Mouse (Mus musculus) olfactory bulb, adult 2 months (tissue): ENCODE data around the gene Pde6c.

ENCODE experiments used
- CTCF ChIP-seq: fragments of 200-500 bp; IDR thresholded peaks from 2 replicates; pipeline ENCODE4 v1.5.1; 2012; ENCODE audit warnings: low read depth, mild to moderate bottlenecking, low read length, moderate library complexity; ENCODE audit not compliant: insufficient read depth
- POLR2A ChIP-seq: fragments of 200-500 bp; IDR thresholded peaks from 2 replicates; pipeline ENCODE4 v1.6.1; 2012; ENCODE audit warnings: mild to moderate bottlenecking, low read depth, low read length, moderate library complexity; ENCODE audit not compliant: insufficient read depth

GRCm38 (mm10) chr19:38096231-38096630 is 36.4 kb upstream of the Pde6c start:
- no peak for TF ChIP-seq POLR2A
- no peak for TF ChIP-seq CTCF
